Mouse (Mus musculus): ENCODE results near the gene Dscaml1. TPM values are rescaled to one million over a fixed set of nuclear protein-coding genes. Genes with fewer than 3 reads are reported as not detected.

Dscaml1 gene
- total RNA-seq, 2 experiments from 2014 or later, result not detected

GRCm38 (mm10) chr9:45410193-45410592 is 16.2 kb upstream of the Dscaml1 start:
- no peak for DNase-seq (ENCODE audit: low spot score)
- intact Hi-C loops (cut with DNase I), result no loop called here

- intact Hi-C loops (cut with DNase I), result no loop called here
- DNase-seq (ENCODE audit: low spot score), result no peak
Measured at GRCm38 (mm10) chr9:45410614-45411013, 15.8 kb upstream of the Dscaml1 start.

GRCm38 (mm10) chr9:45411111-45411510 is 15.3 kb upstream of the Dscaml1 start:
- intact Hi-C loops (cut with DNase I), result no loop called here
- DNase-seq (ENCODE audit: low spot score), result no peak

- intact Hi-C loops (cut with DNase I), result loop anchor here (2.0 kb wide), 1 partner anchor 343 kb away; no protein-coding TSS in a partner anchor
- no peak for DNase-seq (ENCODE audit: low spot score)
Measured at GRCm38 (mm10) chr9:45411803-45412202, 14.6 kb upstream of the Dscaml1 start.

- DNase-seq (ENCODE audit: low spot score), result peak; percentile 56
- intact Hi-C loops (cut with DNase I), result loop anchor here (2.0 kb wide), 1 partner anchor 343 kb away; no protein-coding TSS in a partner anchor
Measured at GRCm38 (mm10) chr9:45412287-45412686, 14.1 kb upstream of the Dscaml1 start.

- DNase-seq (ENCODE audit: low spot score), result no peak
- intact Hi-C loops (cut with DNase I), result loop anchor here (2.0 kb wide), 1 partner anchor 342 kb away; no protein-coding TSS in a partner anchor
Measured at GRCm38 (mm10) chr9:45412700-45413477, 13.5 kb upstream of the Dscaml1 start.

- DNase-seq (ENCODE audit: low spot score), result no peak
- intact Hi-C loops (cut with DNase I), result loop anchor here (2.0 kb wide), 1 partner anchor 341 kb away; no protein-coding TSS in a partner anchor
Measured at GRCm38 (mm10) chr9:45413478-45414140, 12.8 kb upstream of the Dscaml1 start.

GRCm38 (mm10) chr9:45415912-45416311 is 10.5 kb upstream of the Dscaml1 start:
- no peak for DNase-seq (ENCODE audit: low spot score)
- intact Hi-C loops (cut with DNase I), result loop anchor here (5.0 kb wide), 1 partner anchor 194 kb away; no protein-coding TSS in a partner anchor

GRCm38 (mm10) chr9:45417245-45417644 is 9.2 kb upstream of the Dscaml1 start:
- no peak for DNase-seq (ENCODE audit: low spot score)
- intact Hi-C loops (cut with DNase I), result loop anchor here (5.0 kb wide), 1 partner anchor 195 kb away; no protein-coding TSS in a partner anchor

GRCm38 (mm10) chr9:45418252-45418651 is 8.2 kb upstream of the Dscaml1 start:
- intact Hi-C loops (cut with DNase I), result loop anchor here (5.0 kb wide), 1 partner anchor 196 kb away; no protein-coding TSS in a partner anchor
- no peak for DNase-seq (ENCODE audit: low spot score)

- no peak for DNase-seq (ENCODE audit: low spot score)
- intact Hi-C loops (cut with DNase I), result no loop called here
Measured at GRCm38 (mm10) chr9:45421209-45421608, 5.2 kb upstream of the Dscaml1 start.

GRCm38 (mm10) chr9:45422761-45423298 is 3.6 kb upstream of the Dscaml1 start:
- DNase-seq (ENCODE audit: low spot score), result no peak
- intact Hi-C loops (cut with DNase I), result no loop called here

- intact Hi-C loops (cut with DNase I), result no loop called here
- DNase-seq (ENCODE audit: low spot score), result no peak
Measured at GRCm38 (mm10) chr9:45429392-45429791, 3.0 kb downstream of the Dscaml1 start.

- intact Hi-C loops (cut with DNase I), result no loop called here
- no peak for DNase-seq (ENCODE audit: low spot score)
Measured at GRCm38 (mm10) chr9:45429951-45430697, 3.7 kb downstream of the Dscaml1 start.

- no peak for DNase-seq (ENCODE audit: low spot score)
- intact Hi-C loops (cut with DNase I), result no loop called here
Measured at GRCm38 (mm10) chr9:45430698-45430959, 4.2 kb downstream of the Dscaml1 start.

GRCm38 (mm10) chr9:45431150-45431549 is 4.7 kb downstream of the Dscaml1 start:
- DNase-seq (ENCODE audit: low spot score), result no peak
- intact Hi-C loops (cut with DNase I), result no loop called here

- intact Hi-C loops (cut with DNase I), result no loop called here
- DNase-seq (ENCODE audit: low spot score), result no peak
Measured at GRCm38 (mm10) chr9:45432639-45433038, 6.2 kb downstream of the Dscaml1 start.

- intact Hi-C loops (cut with DNase I), result no loop called here
- DNase-seq (ENCODE audit: low spot score), result no peak
Measured at GRCm38 (mm10) chr9:45433119-45433518, 6.7 kb downstream of the Dscaml1 start.

GRCm38 (mm10) chr9:45434171-45434570 is 7.7 kb downstream of the Dscaml1 start:
- intact Hi-C loops (cut with DNase I), result no loop called here
- no peak for DNase-seq (ENCODE audit: low spot score)

- DNase-seq (ENCODE audit: low spot score), result no peak
- intact Hi-C loops (cut with DNase I), result no loop called here
Measured at GRCm38 (mm10) chr9:45439025-45439424, 12.6 kb downstream of the Dscaml1 start.

All from heart, postnatal 25 days (tissue).